Mouse (Mus musculus) urinary bladder, postnatal 4 days (tissue): ENCODE measurements at regions not wholly inside any gene's neighbourhood (a gene's known extent, or its start where the extent isn't known, plus 50 kb on each side); places are given as distances from the start of the nearest gene placed in this dataset.
"Not testable (repeated sequence)": the region's sequence is repeated elsewhere in the genome, so short reads cannot be mapped to it uniquely, and the experiment has no call there.

ENCODE experiments used
- DNase-seq, 2 experiments: peaks; one replicate each; pipeline ENCODE4 v3.0.0; 2021 to 2022; ENCODE audit warnings: low spot score in 2 of 2

GRCm38 (mm10) chr2:108756251-108756650 is 524.3 kb upstream of the Kif18a start:
- DNase-seq, result no peak

- no peak for DNase-seq
Measured at GRCm38 (mm10) chr2:108764703-108765102, 515.8 kb upstream of the Kif18a start.

DNA sequence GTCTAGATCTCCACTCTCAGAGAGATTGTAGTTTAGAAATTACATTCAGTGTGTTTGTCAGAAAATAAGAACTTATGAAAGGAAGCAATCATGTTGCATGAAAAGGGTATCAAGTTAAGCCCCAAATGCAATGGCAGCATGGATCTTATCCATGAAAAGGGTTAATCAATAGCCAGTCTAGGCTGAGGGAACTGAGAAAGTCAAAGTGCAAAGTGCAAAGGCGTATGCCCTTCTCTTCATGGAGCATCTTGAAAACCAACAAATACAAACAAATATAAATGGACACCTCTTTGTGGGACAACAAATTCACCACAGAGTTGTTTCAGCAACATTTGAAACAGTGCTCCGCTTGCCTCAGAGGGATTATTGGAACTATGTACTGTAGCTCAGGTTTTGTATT is 514.1 kb upstream of the Kif18a start:
- DNase-seq, result no peak

- DNase-seq, result no peak
Measured at GRCm38 (mm10) chr2:108770383-108770782, 510.2 kb upstream of the Kif18a start.

GRCm38 (mm10) chr2:108783457-108783856 is 497.1 kb upstream of the Kif18a start:
- no peak for DNase-seq

DNA sequence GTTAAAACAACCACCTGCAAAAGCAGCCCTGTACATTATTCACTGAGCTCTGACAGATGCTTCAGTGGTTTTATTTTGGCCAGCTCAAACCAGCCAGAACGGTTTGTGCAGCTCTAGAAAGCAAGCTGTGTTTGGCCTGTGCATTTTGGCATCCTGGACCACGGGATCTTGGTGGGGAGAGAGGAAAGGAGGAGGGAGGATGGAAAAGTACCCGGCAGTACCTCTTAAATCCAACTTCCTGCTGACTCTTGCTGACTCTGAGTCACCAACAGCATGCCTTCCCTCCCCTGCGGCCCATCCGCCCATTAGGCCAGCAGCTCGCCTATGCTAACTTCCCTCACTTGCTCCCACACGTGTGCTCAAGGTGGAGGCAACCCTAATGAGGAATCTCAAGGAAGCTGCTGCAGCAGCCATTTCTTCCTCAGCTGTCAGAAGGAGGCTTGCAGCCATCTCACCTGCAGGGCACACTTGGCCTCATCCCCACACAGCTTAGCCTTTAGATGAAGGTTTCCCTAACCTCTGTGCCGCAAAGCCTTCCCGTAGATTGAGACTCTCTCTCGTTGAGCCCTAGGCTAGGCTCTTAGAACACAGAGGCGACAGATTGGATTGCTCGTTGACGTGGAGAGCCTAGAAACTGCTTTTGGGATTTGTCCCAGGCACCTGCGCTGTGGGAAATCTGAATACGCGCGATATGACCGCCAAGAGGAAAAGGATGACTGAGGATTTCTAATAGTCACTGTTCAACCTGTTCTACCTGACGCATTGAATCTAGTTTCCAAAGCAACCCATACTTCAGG is 495.2 kb upstream of the Kif18a start:
- DNase-seq, result no peak

- DNase-seq, result no peak
Measured at GRCm38 (mm10) chr2:108789166-108789565, 491.4 kb upstream of the Kif18a start.

- DNase-seq, result no peak
Measured at GRCm38 (mm10) chr2:108795145-108795544, 485.4 kb upstream of the Kif18a start.

GRCm38 (mm10) chr2:108796816-108797581 is 483.5 kb upstream of the Kif18a start:
- DNase-seq, result no peak

GRCm38 (mm10) chr2:108812367-108812766 is 468.2 kb upstream of the Kif18a start:
- DNase-seq, result no peak

DNA sequence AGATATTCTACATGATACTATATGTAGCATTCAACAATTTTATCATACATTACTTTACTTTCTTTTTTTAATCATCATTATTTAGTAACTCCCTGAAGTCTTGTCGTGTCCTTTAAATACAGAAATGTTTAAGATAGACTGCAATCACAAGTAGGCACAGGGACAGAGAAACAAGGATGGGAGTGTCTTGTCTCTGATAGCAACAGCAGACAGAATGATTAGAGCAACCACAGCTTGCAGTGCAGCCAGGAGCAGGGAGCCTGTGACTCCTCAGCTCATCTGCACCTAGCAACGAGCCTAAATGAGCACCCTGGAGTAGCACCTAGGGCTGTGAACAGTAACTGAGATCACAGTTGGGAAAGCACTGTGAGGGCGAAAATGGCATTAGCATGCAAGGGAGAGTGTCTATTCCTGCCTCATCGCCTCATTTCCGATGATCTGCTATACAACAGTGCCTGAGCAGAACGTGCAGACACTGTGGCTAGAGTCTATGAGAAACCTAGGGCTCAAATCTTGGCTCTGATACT is 467.4 kb upstream of the Kif18a start:
- no peak for DNase-seq

DNA sequence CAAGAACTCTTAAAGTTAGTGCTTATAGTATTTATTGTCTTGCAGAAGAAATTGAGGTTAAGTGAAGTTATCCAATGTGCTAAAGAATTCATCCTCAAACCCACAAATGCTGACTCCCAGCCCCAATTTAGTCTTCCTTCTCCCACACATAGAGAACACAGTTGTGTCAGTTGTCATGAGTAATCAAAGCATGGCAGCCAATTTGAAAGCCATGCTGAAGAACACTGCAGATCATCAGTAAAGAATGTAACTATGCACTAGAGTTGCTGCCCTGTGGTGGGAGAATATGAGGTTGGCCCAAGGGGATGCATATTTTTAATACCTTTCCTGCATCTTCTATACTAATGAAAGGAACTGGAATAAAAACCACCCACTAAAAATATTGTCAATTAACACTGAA is 464.0 kb upstream of the Kif18a start:
- DNase-seq, result no peak

DNA sequence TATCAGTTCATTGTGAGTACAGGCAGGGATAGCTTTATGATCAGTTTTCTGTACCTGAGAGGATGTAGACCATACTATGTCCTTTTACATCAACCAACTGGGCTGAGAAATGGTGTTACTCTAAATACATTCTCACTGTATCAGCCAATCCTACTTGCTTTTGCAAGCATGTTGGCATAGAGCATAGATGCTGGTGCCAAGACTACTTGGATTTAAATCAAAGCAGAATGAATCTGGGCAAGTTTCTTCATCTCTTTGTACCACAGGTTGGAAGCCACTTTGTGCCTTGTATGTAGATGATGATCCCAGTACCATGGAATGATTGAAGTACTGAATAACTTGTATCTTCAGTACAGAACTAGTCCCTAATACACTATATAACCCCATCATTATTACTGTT is 456.5 kb upstream of the Kif18a start:
- DNase-seq, result no peak

DNA sequence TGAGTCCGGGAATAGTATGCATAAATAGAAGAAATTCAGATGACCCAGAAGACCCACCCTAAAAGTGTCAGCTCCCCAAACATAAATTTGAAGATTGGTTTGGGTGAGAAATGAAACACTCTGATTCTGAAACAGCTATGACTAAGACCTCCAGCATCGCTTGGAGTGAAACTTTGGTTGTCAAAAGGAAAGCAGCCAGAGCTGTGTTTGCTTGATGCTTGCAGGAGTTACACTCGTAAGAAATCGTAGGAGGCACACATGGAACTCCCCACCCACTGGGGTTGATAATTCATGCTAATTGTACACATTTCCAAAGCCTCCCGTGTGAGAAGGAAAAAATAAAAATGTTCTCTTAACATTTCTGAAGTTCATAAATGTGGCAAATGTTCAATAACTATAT is 454.6 kb upstream of the Kif18a start:
- DNase-seq, result no peak

- DNase-seq, result no peak
Measured at GRCm38 (mm10) chr2:108827106-108827838, 453.3 kb upstream of the Kif18a start.

DNA sequence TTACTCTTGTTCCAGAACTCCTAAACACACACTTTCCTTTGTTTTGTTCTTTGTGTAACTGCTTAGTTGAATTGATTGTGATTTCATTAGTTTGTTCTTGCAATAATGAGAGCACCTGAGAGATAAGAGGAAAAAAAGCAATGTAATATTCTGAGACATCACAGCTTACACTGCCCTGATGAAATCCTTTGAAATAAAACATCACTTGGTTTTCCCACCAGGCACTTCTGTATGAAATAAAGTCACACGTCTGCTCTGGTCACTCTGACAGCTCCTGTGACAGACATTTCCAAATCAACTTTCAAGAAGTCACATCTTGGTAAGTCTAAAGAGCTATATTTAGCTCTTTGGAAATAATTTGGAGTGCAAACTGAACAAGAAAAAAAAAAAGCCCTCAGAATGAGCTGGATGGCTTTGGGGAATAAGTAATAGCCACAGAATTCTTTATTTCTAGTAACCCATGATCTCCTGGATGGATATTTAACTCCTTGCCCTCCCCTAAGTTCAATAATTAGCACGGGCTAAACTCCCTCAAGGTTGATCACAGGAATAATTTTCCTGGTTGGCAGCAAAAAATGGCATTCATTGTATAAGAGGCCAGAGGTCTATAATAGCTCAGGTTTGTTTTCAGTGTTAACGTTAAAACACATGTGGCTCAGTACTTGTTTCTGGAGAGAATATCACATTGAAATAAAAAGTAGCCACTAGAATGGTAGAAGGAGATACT is 452.4 kb upstream of the Kif18a start:
- DNase-seq, result no peak

- DNase-seq, result not testable (repeated sequence)
Measured at GRCm38 (mm10) chr2:108843855-108844254, 436.7 kb upstream of the Kif18a start.

DNA sequence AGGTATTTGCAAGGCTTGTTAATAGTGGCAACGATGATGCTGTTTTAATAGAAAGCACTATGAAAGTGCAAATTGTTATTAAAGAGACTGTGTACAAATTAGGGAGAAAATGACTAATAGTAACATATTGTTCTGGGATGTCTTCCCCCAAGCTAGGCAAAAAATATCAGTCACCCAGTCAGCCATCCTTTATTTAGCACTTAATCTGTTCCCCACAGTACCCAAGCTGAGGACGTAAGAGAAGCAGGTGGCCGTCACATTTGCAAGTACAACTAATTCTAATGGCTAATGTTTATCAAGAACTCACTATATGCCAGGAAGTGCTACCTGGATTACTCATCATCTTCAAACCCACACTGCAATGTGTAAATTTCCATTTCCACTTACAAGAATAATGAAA is 432.5 kb upstream of the Kif18a start:
- DNase-seq, result no peak

DNA sequence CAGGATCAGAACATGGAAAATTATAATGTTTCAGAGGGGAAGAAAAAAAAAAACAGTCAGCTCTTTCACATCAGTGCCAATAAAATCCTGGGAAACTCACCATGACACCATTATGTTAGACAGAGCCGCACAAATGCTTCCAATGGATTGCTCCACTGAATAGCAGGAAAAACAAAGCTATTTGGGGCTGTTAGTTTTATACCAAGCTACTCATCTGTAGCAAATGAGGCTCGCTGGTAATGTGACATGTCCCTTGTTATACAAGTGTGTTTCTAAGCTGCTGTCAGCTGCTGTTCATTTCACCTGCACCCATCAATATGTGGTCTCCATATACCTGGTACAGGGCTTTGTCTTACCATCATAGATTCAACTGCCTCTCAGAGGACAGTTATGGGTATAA is 426.1 kb upstream of the Kif18a start:
- DNase-seq, result no peak

DNA sequence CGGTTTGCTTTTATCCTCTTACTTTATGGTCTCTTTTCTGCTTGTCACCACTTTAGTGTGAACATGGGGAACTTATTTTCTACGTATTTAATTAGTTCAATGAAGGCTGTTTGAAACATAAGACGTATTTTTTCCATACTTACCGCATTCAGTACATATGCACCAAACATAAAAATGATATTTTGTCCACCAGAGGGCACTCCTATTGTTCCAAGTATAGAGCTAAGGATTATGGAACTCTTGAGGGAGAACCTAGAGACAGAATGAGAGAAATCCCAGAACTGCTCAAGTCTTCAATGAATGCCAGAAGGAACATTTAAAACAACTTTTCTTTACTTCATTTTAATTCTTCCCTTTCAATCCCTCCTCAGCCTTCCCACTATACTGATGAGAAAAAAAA is 403.4 kb upstream of the Kif18a start:
- DNase-seq, result no peak

- DNase-seq, result no peak
Measured at GRCm38 (mm10) chr2:108877676-108878075, 402.9 kb upstream of the Kif18a start.
